Mouse (Mus musculus): ENCODE results near the gene Lama4. TPM values are rescaled to one million over a fixed set of nuclear protein-coding genes. Genes with fewer than 3 reads are reported as not detected.

Lama4 gene
- polyA plus RNA-seq (2012; ENCODE audit: insufficient read depth, insufficient read length, missing spikeins): 0.12 and 0.17 TPM in 2 replicates

DNA sequence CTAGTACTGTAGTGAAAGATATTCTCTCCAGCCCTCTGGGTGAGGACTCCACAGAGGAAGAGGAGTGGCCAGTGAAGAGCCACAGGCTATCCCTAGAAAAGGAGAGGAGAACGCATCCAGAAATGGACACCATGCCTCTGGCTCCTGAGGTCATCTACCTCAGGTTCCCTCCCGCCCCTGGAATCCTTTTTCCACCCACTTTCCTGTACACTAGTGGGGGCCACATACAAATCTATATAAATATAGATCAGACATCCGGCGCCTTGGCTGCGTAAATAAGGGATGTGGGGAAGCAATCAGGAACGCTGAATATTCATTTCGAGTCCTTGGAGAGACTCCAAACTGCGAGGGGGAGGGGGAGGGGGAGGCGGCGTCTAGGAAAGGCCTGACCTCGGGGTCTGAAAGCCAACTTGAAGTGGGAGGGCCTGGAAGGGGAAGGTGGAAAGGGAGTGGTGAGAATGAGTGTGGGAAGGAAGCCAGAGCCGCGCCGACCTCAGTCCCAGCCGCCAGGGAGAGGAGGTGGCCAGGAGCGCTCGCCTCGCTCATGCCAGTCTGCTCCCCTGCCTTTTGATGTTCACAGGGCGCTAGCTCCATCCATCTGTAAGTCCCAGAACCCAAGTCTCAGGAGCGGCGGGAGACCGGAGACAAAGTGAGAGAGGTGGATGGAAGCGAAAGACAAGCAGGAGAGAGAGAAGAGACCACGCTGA, at the start of gene Lama4:
TSS of gene Lama4 (plus strand) at position 441 of the 707 bp plus-strand sequence.
- TF ChIP-seq CTCF (IDR thresholded peaks at IDR 0.05; ENCODE audit: low read depth, low read length): no peak
- TF ChIP-seq POLR2A (IDR thresholded peaks at IDR 0.05; ENCODE audit: borderline replicate concordance, low read depth, low read length): no peak
- Histone ChIP-seq H3K4me1 (ENCODE audit: control insufficient read depth, insufficient read depth, low read length) (no peaks in the 10 kb centered on the region), H3K4me3 (ENCODE audit: insufficient read depth, low read length) (no peak within 1 kb of the TSS), H3K27ac (ENCODE audit: insufficient read depth, low read depth, low read length) (no peak within 1 kb of the TSS)

DNA sequence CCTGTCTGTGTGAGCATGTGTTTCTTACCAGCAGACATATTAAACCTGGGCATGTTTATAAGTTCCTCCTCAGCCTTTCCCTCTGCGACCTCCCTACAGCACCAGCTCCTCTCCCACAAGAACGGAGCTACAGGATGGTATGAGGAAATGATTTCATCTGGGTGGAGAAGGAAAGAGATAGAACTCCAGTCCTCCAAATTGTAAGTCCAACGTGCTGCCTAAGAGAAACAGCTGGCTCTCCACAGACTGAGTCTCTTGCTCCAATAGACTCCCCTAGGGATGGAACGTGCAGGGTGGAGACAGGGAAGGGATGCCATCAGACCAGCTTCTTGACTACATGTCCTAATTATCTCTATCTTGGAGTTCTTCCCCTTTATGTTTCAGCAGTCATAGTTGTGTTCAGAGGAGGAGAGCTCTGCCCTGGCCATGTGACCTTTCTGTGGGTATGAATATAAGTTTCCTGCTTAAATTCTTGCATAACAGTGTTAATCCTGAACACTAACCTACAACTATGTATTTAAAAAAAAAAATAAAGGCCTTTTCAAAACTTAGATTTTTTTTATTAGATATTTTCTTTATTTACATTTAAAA, 49.2 kb upstream of the Lama4 start:
- no peaks in the 10 kb centered on the region for H3K4me1 ChIP-seq (ENCODE audit: control insufficient read depth, insufficient read depth, low read length)
- TF ChIP-seq CTCF (IDR thresholded peaks at IDR 0.05; ENCODE audit: low read depth, low read length): no peak
- TF ChIP-seq POLR2A (IDR thresholded peaks at IDR 0.05; ENCODE audit: borderline replicate concordance, low read depth, low read length): no peak
- no peak overlapping the region for H3K27ac ChIP-seq (ENCODE audit: insufficient read depth, low read depth, low read length)
- H3K4me3 ChIP-seq (ENCODE audit: insufficient read depth, low read length): no peak overlapping the region

DNA sequence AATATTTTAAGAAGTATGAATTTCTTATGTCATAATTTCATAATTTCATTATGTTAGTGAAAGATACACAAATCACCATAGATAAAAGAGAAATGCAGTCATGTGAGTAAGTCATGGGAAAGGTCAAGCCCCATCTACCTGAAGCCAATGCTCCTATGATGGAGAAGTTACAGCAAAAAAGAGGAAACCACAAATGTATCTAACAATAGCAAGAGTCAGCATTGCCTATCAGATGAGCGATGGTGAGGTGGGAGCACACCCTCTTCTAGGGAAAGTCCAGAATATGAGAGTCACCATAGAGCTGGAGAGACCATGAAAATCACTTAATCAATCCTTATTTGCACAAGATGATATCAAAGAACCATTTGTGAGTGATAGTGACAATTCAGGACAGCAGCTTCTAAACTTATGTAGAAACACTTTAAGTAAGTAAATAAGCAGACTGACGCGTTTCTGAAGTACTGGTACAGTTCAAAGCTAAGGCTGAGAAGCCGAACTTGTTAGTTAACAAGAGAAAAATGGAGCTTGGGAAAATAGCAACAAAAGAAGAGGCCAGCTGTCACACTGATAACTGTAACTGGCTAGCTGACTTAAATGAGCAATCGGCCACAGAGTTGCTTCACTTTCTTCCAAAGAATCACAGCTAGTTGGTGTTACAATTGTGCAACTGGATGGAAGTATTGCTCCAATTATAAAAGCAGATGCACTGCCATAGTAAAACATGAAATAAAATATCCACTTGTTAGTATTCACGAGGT, 36.2 kb upstream of the Lama4 start:
- H3K27ac ChIP-seq (ENCODE audit: insufficient read depth, low read depth, low read length): no peak overlapping the region
- TF ChIP-seq POLR2A (IDR thresholded peaks at IDR 0.05; ENCODE audit: borderline replicate concordance, low read depth, low read length) (no peak), CTCF (IDR thresholded peaks at IDR 0.05; ENCODE audit: low read depth, low read length) (no peak)
- no peaks in the 10 kb centered on the region for H3K4me1 ChIP-seq (ENCODE audit: control insufficient read depth, insufficient read depth, low read length)
- H3K4me3 ChIP-seq (ENCODE audit: insufficient read depth, low read length): no peak overlapping the region

DNA sequence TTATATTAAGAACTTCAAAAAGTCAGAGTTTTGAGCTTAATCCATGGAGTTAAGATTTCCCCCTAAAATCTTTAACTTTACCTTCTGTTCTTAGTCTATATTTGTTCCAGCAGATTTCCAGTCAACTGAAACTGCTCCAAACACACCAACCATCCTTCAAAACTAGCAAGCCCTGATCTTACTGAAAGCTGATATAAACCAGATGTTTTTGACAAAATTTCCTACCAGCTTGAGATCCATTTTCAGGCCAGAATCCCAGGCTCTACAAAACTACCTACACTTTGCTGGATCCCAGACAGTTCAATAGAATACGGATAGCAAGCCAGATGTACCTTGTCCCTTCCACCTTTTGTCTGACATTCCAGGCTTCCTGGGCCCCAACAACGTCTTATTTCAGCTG, 20.6 kb upstream of the Lama4 start:
- TF ChIP-seq POLR2A (IDR thresholded peaks at IDR 0.05; ENCODE audit: borderline replicate concordance, low read depth, low read length) (no peak), CTCF (IDR thresholded peaks at IDR 0.05; ENCODE audit: low read depth, low read length) (no peak)
- Histone ChIP-seq H3K27ac (ENCODE audit: insufficient read depth, low read depth, low read length) (no peak overlapping the region), H3K4me1 (ENCODE audit: control insufficient read depth, insufficient read depth, low read length) (no peaks in the 10 kb centered on the region), H3K4me3 (ENCODE audit: insufficient read depth, low read length) (no peak overlapping the region)

DNA sequence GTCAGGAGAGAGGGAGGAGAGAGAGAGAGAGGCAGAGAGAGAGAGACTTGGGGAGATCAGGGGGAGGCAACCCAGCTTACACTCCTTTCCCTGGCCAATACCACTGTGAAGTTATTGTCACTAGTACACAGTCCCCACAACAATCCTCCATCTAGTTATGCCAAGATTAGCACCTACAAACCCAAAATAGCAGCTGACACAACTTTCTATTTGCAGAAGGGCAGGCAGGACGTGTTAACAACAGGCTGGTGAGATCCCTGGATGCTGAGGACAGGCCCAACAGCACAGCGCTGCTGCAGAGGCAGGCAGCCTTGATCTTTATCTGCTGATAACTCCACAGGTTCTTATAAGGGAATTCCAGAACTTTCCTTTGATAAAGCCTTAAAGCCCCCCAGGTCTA, 3.4 kb upstream of the Lama4 start:
- no peak for TF ChIP-seq CTCF (IDR thresholded peaks at IDR 0.05; ENCODE audit: low read depth, low read length)
- TF ChIP-seq POLR2A (IDR thresholded peaks at IDR 0.05; ENCODE audit: borderline replicate concordance, low read depth, low read length): no peak
- no peak overlapping the region for H3K4me3 ChIP-seq (ENCODE audit: insufficient read depth, low read length)
- no peaks in the 10 kb centered on the region for H3K4me1 ChIP-seq (ENCODE audit: control insufficient read depth, insufficient read depth, low read length)
- no peak overlapping the region for H3K27ac ChIP-seq (ENCODE audit: insufficient read depth, low read depth, low read length)

DNA sequence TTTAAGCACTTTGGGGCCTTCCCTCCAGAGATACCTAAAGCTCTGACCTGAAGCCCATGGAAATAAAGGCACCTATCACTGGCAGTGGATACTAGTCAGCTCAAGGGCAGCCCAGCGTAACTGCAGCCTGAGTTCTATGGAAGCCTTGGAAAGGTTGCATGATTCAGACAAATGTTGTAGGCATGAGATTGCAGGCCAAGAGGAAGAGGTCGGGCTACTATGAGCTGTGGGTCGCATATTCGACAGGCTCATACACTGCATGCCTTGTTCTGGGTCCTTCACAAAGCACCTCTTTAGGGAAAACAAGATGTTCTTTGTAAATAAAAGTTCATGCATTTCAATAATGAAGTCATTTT, 618 bp upstream of the Lama4 start:
- no peak overlapping the region for H3K4me3 ChIP-seq (ENCODE audit: insufficient read depth, low read length)
- TF ChIP-seq CTCF (IDR thresholded peaks at IDR 0.05; ENCODE audit: low read depth, low read length) (no peak), POLR2A (IDR thresholded peaks at IDR 0.05; ENCODE audit: borderline replicate concordance, low read depth, low read length) (no peak)
- no peaks in the 10 kb centered on the region for H3K4me1 ChIP-seq (ENCODE audit: control insufficient read depth, insufficient read depth, low read length)
- no peak overlapping the region for H3K27ac ChIP-seq (ENCODE audit: insufficient read depth, low read depth, low read length)

DNA sequence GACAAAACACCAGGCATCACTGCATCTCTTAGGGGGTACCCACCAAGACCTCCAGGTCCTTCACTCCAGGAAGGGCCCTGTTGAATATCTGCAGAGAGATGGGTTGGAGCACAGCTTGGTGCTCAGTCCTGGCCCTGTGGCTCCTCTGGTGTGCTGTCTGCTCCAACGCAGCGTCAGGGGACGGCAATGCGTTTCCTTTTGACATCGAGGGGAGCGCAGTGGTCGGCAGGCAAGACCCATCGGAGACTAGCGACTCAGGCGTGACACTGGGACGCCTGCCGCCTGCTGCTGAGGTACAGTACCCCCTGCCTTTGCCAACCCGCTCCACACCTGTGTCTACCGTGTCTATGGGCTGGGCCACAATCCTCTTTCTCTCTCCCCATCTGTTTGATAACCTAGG, 542 bp downstream of the Lama4 start:
- Histone ChIP-seq H3K27ac (ENCODE audit: insufficient read depth, low read depth, low read length) (no peak overlapping the region), H3K4me3 (ENCODE audit: insufficient read depth, low read length) (no peak overlapping the region), H3K4me1 (ENCODE audit: control insufficient read depth, insufficient read depth, low read length) (no peaks in the 10 kb centered on the region)
- TF ChIP-seq CTCF (IDR thresholded peaks at IDR 0.05; ENCODE audit: low read depth, low read length): no peak
- TF ChIP-seq POLR2A (IDR thresholded peaks at IDR 0.05; ENCODE audit: borderline replicate concordance, low read depth, low read length): no peak

DNA sequence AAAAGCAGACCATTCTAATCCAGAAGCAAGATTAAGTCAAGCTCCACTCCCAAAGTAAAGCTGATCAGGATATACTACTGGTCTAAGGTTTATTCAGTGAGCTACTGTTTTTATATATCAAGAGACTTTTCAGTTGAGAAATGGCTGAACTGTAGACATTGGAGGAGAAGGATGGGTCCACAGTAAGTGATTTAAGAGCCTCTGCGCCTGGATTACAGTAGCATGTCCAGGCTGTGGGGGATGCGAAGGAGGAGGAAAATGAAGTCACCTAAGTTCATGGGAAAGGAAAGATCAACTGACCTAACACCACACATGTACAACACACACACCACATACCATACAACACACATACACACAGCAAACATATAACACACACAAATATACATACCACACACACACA, 1.3 kb downstream of the Lama4 start:
- Histone ChIP-seq H3K27ac (ENCODE audit: insufficient read depth, low read depth, low read length) (no peak overlapping the region), H3K4me1 (ENCODE audit: control insufficient read depth, insufficient read depth, low read length) (no peaks in the 10 kb centered on the region), H3K4me3 (ENCODE audit: insufficient read depth, low read length) (no peak overlapping the region)
- TF ChIP-seq POLR2A (IDR thresholded peaks at IDR 0.05; ENCODE audit: borderline replicate concordance, low read depth, low read length) (no peak), CTCF (IDR thresholded peaks at IDR 0.05; ENCODE audit: low read depth, low read length) (no peak)

DNA sequence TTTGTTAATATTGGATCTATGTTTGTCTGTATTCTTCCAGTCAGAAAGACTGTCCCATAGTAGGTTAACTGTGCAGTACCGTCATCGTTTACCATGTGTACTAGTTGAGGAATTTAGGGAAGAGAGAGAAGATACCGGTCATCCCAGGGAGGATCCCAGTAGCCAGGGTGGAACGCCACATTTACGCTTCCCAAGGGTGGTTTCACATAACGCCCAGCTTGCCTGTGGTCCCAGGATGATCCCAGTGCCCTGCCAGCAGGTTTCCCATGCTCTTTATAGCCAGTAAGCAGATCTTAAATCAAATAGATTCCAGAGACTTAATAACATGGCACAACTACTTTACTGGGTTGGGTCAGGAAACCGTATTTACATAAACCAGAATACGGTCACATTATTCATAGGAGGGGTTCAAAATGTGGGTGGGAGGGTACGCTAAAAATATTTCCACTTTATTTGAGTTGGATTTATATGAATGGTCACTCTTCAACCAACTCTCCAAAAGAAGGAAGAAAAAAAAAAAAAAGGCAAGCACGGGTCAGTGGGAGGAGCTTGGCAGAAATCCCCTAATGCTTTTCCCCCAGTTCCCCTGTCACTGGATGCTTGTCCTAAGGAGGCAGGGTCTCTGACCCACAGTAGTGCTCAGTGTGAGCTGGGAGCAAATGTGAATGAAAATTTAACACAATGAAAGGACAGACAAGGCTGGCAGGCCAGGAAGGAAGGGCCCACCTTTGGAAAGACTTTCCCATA, 3.2 kb downstream of the Lama4 start:
- no peak overlapping the region for H3K4me3 ChIP-seq (ENCODE audit: insufficient read depth, low read length)
- H3K4me1 ChIP-seq (ENCODE audit: control insufficient read depth, insufficient read depth, low read length): no peaks in the 10 kb centered on the region
- H3K27ac ChIP-seq (ENCODE audit: insufficient read depth, low read depth, low read length): no peak overlapping the region
- TF ChIP-seq CTCF (IDR thresholded peaks at IDR 0.05; ENCODE audit: low read depth, low read length): no peak
- no peak for TF ChIP-seq POLR2A (IDR thresholded peaks at IDR 0.05; ENCODE audit: borderline replicate concordance, low read depth, low read length)
